Mouse (Mus musculus) kidney, embryonic 15.5 days (tissue): ENCODE data around the gene Smyd4. TPM values are rescaled to one million over a fixed set of nuclear protein-coding genes. Genes with fewer than 3 reads are reported as not detected.
"Not testable (repeated sequence)": the region's sequence is repeated elsewhere in the genome, so short reads cannot be mapped to it uniquely, and the experiment has no call there.

Source experiments
- ATAC-seq: fragments of 200-750 bp; cut with Nextera tagmentation; replicated peaks from 2 replicates; pipeline ENCODE4 v1.8.0; 2017; ENCODE audit warnings: moderate TSS enrichment; ENCODE audit not compliant: low FRiP score
- H3K27ac ChIP-seq: fragments of 300-500 bp; sonication (generic); 2 replicates; pipeline ENCODE4 v1.5.1; 2015; ENCODE audit warnings: mild to moderate bottlenecking, inconsistent platforms
- H3K27me3 ChIP-seq: fragments of 300-500 bp; sonication (generic); 2 replicates; pipeline ENCODE4 v1.6.1; 2015; ENCODE audit warnings: inconsistent platforms
- H3K36me3 ChIP-seq: fragments of 300-500 bp; sonication (generic); 2 replicates; pipeline ENCODE4 v1.6.1; 2015; ENCODE audit warnings: inconsistent platforms
- H3K4me1 ChIP-seq: fragments of 300-500 bp; sonication (generic); 2 replicates; pipeline ENCODE4 v1.6.1; 2015; ENCODE audit warnings: inconsistent platforms
- H3K4me2 ChIP-seq: fragments of 300-500 bp; sonication (generic); 2 replicates; pipeline ENCODE4 v1.6.1; 2015; ENCODE audit warnings: moderate library complexity, mild to moderate bottlenecking, inconsistent platforms
- H3K4me3 ChIP-seq: fragments of 300-500 bp; sonication (generic); replicated peaks from 2 replicates; pipeline ENCODE4 v1.5.1; 2015; ENCODE audit warnings: mild to moderate bottlenecking, inconsistent platforms
- H3K9ac ChIP-seq: fragments of 300-500 bp; sonication (generic); 2 replicates; pipeline ENCODE4 v1.6.1; 2015; ENCODE audit warnings: mild to moderate bottlenecking, inconsistent platforms
- H3K9me3 ChIP-seq: fragments of 300-500 bp; sonication (generic); replicated peaks from 2 replicates; pipeline ENCODE4 v1.6.1; 2016; ENCODE audit warnings: inconsistent platforms
- WGBS: fragments of 180-500 bp; shearing (Covaris S2); methylation state at CpG from one replicate; pipeline ENCODE4 v1.1.7; 2015; ENCODE audit warnings: mixed read lengths; 5-methylcytosine and 5-hydroxymethylcytosine counted together
- polyA plus RNA-seq: library from polyadenylated mRNA; unstranded; fragments of >200 nt; fragmentation: Nextera tagmentation; extraction: Ambion mirVana; gene quantifications from 2 replicates; pipeline ENCODE4 v1.2.1, GENCODE M21; 2015

Smyd4 gene
- polyA plus RNA-seq, 1 experiment from 2014 or later: 15.2 TPM

DNA sequence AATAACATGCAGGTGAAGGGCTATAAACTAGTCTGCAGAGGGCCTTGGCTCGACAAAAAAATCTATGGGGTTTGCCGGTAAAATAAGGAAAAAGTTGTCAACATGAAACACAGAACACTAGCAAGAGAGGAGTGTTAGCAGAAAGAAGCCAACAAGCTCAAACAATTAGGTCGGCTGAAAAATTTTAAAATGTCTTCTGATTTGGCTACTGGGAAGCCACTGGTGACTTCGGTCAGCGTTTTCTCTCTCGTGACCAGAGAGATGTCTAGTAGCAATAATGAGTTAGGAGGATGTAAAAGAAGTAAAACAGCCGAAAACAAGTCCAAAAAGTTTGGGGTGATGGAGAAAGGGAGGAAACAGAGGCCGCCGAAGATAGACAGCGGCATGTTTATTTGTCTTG lies 637 bp upstream of the Smyd4 start:
- H3K27ac ChIP-seq: peak overlapping the region; percentile 75; the same call in 1 of the 2 replicates
- H3K4me2 ChIP-seq: peak overlapping the region; percentile 90
- peak overlapping the region; percentile 82 for H3K9ac ChIP-seq
- H3K4me1 ChIP-seq: peaks cover 41% of the 10 kb centered on the region
- H3K4me3 ChIP-seq: peak overlapping the region; percentile 78
- ATAC-seq: no peak
- WGBS: 1% methylated on average over 10 of the region's 10 CpGs
- H3K36me3 ChIP-seq: no peaks in the 10 kb centered on the region
- H3K9me3 ChIP-seq: no peaks in the 10 kb centered on the region
- H3K27me3 ChIP-seq: no peaks in the 10 kb centered on the region

DNA sequence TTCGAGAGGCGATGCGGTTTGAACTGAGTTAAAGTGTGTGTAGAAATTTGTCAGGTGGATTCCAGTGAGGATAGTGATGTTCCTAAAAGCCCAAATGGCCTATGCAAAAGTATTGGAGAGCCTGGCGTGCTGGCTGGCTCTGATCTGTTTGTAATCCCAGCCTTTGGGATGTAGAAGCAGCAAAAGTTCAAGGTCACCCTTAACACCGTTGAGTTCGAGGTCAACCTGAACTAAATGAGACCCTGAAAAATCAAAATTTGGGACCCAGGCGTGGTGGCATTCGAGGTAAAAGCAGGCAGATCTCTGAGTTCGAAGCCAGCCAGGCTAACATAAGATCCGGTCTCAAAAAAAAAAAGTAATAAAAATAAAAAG lies 643 bp downstream of the Smyd4 start:
- 47% methylated on average over 10 of the region's 10 CpGs for WGBS
- Histone ChIP-seq H3K9ac (peak overlapping the region; percentile 82), H3K36me3 (0 out of 2 replicates have a peak, but pooled peaks cover 6% of the 10 kb centered on the region), H3K27me3 (no peaks in the 10 kb centered on the region), H3K4me2 (peak overlapping the region; percentile 90), H3K27ac (peak overlapping the region; percentile 75), H3K9me3 (no peaks in the 10 kb centered on the region), H3K4me3 (peak overlapping the region; percentile 78), H3K4me1 (peaks cover 37% of the 10 kb centered on the region)
- ATAC-seq: no peak

DNA sequence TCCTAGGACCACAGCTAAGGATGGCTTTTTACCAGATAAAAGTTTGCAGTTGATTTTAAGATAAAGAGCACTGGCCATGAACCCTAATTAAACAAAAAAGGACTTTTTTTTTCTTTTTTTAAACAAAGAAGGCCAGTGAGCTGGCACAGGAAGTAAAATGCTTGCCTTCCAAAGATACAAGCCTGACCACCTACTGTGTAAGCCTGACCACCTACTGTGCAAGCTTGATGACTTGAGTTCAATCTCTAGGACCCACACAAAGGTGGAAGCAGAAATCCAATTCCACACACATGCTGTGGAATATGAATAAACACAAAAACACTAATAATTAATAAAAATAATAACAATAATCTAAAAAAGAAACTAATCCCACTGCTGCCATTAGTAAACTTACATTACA lies 3.0 kb downstream of the Smyd4 start:
- Histone ChIP-seq H3K9ac (no peak overlapping the region), H3K4me1 (peaks cover 28% of the 10 kb centered on the region)

GRCm38 (mm10) chr11:75355475-75355874 lies 7.2 kb downstream of the Smyd4 start:
- H3K36me3 ChIP-seq: peaks cover 14% of the 10 kb centered on the region; the same call in 1 of the 2 replicates
- peaks cover 4% of the 10 kb centered on the region; the same call in 1 of the 2 replicates for H3K4me1 ChIP-seq
- no peak for ATAC-seq
- WGBS: 73% methylated on average over 1 of the region's 1 CpGs
- H3K4me2 ChIP-seq: no peak overlapping the region
- H3K27me3 ChIP-seq: no peaks in the 10 kb centered on the region
- H3K4me3 ChIP-seq: no peak overlapping the region
- no peak overlapping the region for H3K27ac ChIP-seq
- no peaks in the 10 kb centered on the region for H3K9me3 ChIP-seq
- no peak overlapping the region for H3K9ac ChIP-seq

More for the DNA sequence above, 3.0 kb downstream of the Smyd4 start:
- Histone ChIP-seq H3K36me3 (peaks cover 11% of the 10 kb centered on the region; the same call in 1 of the 2 replicates), H3K9me3 (no peaks in the 10 kb centered on the region), H3K27me3 (no peaks in the 10 kb centered on the region), H3K4me2 (no peak overlapping the region), H3K4me3 (no peak overlapping the region), H3K27ac (no peak overlapping the region)
- ATAC-seq: no peak

DNA sequence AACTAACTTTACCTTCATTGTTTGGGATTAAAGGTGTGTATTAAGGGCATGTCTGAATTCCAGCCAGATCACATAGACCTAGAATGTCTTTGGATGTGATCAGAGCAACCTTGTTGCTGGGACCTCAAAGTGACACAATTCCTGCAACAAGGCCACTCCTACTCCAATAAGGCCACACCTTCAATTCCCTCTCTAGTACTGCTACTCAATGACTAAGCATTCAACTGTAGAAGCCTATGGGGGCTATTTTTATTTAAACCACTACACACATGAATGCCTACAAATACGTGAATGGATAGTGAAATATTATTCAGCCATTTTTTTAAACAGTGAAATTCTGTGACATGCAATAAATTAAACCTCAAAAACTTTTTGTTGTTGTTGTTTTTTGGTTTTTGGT lies 28.9 kb downstream of the Smyd4 start:
- no peaks in the 10 kb centered on the region for H3K36me3 ChIP-seq
- no peak overlapping the region for H3K4me2 ChIP-seq
- no peaks in the 10 kb centered on the region for H3K9me3 ChIP-seq
- no peaks in the 10 kb centered on the region for H3K27me3 ChIP-seq
- no peak overlapping the region for H3K27ac ChIP-seq
- no peaks in the 10 kb centered on the region for H3K4me1 ChIP-seq
- no peak overlapping the region for H3K4me3 ChIP-seq
- no peak overlapping the region for H3K9ac ChIP-seq
- 85% methylated on average over 1 of the region's 1 CpGs for WGBS
- ATAC-seq: no peak

DNA sequence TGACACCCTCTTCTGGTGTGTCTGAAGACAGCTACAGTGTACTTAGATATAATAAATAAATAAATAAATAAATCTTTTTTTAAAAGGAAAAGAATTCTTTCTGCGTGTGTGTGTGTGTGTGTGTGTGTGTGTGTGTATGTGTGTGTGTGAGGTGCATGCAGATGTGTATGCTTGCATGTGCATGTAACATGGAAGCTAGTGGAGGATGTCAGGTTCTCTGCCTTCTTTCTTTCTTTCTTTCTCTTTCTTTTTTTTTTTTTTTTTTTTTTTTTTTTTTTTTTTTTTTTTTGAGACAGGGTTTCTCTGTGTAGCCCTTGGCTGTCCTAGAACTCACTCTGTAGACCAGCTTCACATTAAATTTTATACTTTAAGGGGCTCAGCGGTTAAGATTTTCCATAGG lies 30.6 kb downstream of the Smyd4 start:
- not testable (repeated sequence) for H3K27me3 ChIP-seq, H3K4me2 ChIP-seq, H3K4me3 ChIP-seq, H3K9ac ChIP-seq, H3K4me1 ChIP-seq, H3K36me3 ChIP-seq, H3K27ac ChIP-seq, ATAC-seq, H3K9me3 ChIP-seq
- WGBS: 84% methylated on average over 2 of the region's 2 CpGs

GRCm38 (mm10) chr11:75383529-75383928 lies 35.3 kb downstream of the Smyd4 start:
- H3K9ac ChIP-seq, H3K27ac ChIP-seq, H3K4me2 ChIP-seq, H3K9me3 ChIP-seq, H3K27me3 ChIP-seq, H3K4me1 ChIP-seq, H3K36me3 ChIP-seq, H3K4me3 ChIP-seq, ATAC-seq: not testable (repeated sequence)
- WGBS: 60% methylated on average over 3 of the region's 3 CpGs

- Histone ChIP-seq H3K27me3 (no peaks in the 10 kb centered on the region), H3K36me3 (peaks cover 6% of the 10 kb centered on the region), H3K4me1 (no peaks in the 10 kb centered on the region), H3K4me2 (no peak overlapping the region), H3K9me3 (no peaks in the 10 kb centered on the region), H3K27ac (no peak overlapping the region), H3K4me3 (no peak overlapping the region), H3K9ac (no peak overlapping the region)
- no peak for ATAC-seq
- 69% methylated on average over 1 of the region's 1 CpGs for WGBS
Measured at GRCm38 (mm10) chr11:75395611-75396010, 47.4 kb downstream of the Smyd4 start.

DNA sequence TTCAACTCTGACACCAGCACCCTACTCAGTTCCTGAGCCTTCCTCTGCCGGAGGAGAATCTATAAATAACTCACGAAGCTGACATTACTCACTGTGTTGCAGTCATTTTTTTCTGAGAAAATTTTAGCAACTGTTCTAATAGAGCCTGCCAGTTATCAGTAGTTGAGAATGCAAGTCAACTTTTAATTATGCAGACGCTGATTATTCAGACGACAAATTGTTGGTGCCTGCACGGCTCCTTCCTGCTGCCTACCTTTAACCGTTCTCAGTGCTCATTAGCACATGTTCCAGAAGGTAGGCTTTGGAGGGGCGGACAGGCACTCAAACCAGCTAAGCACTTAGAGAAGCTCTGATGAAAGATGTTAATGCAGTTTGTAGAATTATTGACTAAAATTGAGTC lies 49.2 kb downstream of the Smyd4 start:
- no peak overlapping the region for H3K27ac ChIP-seq
- H3K9me3 ChIP-seq: no peaks in the 10 kb centered on the region
- WGBS: 79% methylated on average over 7 of the region's 7 CpGs
- H3K4me1 ChIP-seq: no peaks in the 10 kb centered on the region
- no peaks in the 10 kb centered on the region for H3K27me3 ChIP-seq
- peaks cover 12% of the 10 kb centered on the region for H3K36me3 ChIP-seq
- H3K4me2 ChIP-seq: no peak overlapping the region
- H3K9ac ChIP-seq: no peak overlapping the region
- no peak for ATAC-seq
- no peak overlapping the region for H3K4me3 ChIP-seq

DNA sequence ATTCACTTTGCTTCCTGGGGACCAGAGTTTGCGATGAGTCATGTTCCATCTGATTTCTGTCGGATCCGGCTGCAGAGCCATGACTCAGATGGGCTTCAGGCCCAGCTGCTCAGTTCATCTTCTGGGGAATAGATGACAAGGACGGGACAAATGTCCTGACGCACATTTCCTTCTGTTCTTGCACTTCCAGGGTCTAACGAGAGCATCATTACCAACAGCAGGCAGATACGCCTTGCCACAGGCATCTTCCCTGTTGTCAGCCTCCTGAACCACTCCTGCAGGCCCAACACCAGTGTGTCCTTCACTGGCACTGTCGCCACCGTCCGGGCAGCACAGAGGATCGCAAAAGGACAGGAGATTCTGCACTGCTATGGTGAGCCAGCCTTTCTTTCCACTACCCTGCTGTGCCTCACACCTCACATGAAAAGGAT lies 51.2 kb downstream of the Smyd4 start:
- no peaks in the 10 kb centered on the region for H3K9me3 ChIP-seq
- no peak overlapping the region for H3K27ac ChIP-seq
- no peak overlapping the region for H3K9ac ChIP-seq
- 77% methylated on average over 11 of the region's 11 CpGs for WGBS
- peaks cover 12% of the 10 kb centered on the region for H3K36me3 ChIP-seq
- H3K4me1 ChIP-seq: no peaks in the 10 kb centered on the region
- H3K4me2 ChIP-seq: no peak overlapping the region
- no peak for ATAC-seq
- H3K27me3 ChIP-seq: no peaks in the 10 kb centered on the region
- H3K4me3 ChIP-seq: no peak overlapping the region

- no peak overlapping the region for H3K27ac ChIP-seq
- H3K4me2 ChIP-seq: no peak overlapping the region
- H3K36me3 ChIP-seq: peaks cover 12% of the 10 kb centered on the region
- no peaks in the 10 kb centered on the region for H3K4me1 ChIP-seq
- H3K27me3 ChIP-seq: no peaks in the 10 kb centered on the region
- no peak overlapping the region for H3K9ac ChIP-seq
- no peaks in the 10 kb centered on the region for H3K9me3 ChIP-seq
- no peak for ATAC-seq
- no peak overlapping the region for H3K4me3 ChIP-seq
- 59% methylated on average over 9 of the region's 9 CpGs for WGBS
Measured at GRCm38 (mm10) chr11:75400099-75400498, 51.9 kb downstream of the Smyd4 start.

DNA sequence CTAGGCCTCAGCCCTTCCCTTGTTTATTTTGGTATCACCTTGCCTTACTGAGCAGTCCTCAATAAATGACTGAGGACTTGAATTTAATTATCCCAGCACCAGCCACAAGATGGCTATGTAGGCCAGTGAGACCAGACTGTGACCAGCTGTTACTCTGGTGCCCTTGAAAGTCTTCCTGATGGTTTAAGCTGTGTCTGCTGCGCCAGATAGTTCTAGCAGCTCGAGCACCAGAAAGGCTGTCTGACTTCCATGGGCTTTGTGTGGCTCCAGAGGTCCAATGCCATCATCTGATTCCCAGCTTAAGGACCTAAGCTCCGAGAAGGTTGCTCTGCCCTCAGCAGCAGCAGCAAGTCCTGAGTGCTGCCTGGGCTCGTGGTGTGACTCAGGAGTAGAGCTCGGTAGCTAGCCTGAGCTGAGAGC lies 54.0 kb downstream of the Smyd4 start:
- Histone ChIP-seq H3K4me1 (no peaks in the 10 kb centered on the region), H3K9me3 (no peaks in the 10 kb centered on the region), H3K36me3 (peaks cover 12% of the 10 kb centered on the region), H3K4me3 (no peak overlapping the region), H3K27ac (no peak overlapping the region), H3K9ac (no peak overlapping the region), H3K4me2 (no peak overlapping the region), H3K27me3 (no peaks in the 10 kb centered on the region)
- ATAC-seq: peak; percentile 64; the same call in 1 of the 2 replicates
- 58% methylated on average over 5 of the region's 5 CpGs for WGBS

- H3K9ac ChIP-seq: no peak overlapping the region
- peaks cover 12% of the 10 kb centered on the region for H3K36me3 ChIP-seq
- H3K27ac ChIP-seq: no peak overlapping the region; the same call in 1 of the 2 replicates
- ATAC-seq: no peak
- no peaks in the 10 kb centered on the region for H3K4me1 ChIP-seq
- H3K4me2 ChIP-seq: no peak overlapping the region
- no peaks in the 10 kb centered on the region for H3K9me3 ChIP-seq
- H3K27me3 ChIP-seq: no peaks in the 10 kb centered on the region
- H3K4me3 ChIP-seq: no peak overlapping the region
- WGBS: 72% methylated on average over 6 of the region's 6 CpGs
Measured at GRCm38 (mm10) chr11:75403301-75404052, 55.2 kb downstream of the Smyd4 start.
